Mouse (Mus musculus): Measurements from ENCODE around the gene Rab31. TPM values are rescaled to one million over a fixed set of nuclear protein-coding genes. Genes with fewer than 3 reads are reported as not detected.
A peak's percentile ranks its signal among the peaks of the same experiment; 100 is the strongest.

Gene Rab31
- 16.8 and 17.6 TPM in 2 replicates for polyA plus RNA-seq (2012; rRNA removed)

DNA sequence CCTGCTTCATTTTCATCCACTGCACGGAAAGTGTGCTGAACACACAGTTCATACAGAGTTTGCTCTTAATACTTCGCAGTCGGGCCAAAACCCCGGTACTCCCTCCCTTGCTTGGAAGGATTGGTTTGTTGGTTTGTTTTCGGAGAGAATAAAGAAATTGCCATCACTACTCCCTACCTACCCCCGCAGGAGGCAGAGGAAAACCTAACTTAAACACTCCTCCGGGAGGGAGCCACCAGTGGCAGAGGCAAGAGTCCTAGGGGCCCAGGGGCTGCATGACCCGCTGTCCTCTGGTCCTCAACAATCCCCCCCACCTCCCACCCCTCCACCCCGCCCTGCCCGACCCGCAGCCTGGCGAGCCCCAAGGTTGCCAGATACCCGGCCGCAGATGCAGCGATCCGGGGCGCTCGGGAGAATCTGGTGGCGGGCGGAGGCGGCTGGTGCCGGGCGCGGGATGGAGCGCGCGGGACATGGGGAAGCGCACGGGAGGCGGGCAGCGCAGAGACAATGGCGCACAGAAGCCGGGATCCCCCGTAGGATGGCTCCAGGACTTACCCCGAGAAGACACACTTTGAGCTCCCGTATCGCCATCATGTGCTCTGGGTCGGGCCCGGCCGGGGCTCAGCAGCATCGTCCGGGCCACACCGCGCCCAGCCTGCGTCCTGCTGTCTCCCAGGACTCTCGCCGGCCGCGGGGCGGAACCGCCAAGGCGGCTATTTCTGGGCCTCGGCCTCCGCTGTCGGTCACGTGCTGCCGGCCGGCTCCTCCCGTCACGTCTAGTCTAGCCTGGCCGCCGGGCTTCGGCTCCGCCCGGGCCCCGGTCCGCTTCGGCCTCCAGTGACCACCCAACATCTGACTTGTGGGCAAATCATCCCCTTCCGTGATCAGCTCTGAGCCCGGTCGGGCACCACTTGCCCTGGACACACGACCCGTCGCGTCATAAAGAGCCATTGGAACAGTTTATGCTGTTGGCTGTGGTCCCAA lies at the start of gene Rab31:
Gene Rab31 (minus strand): TSS at position 802 of the 984 bp plus-strand sequence.
- no peaks in the 10 kb centered on the region for H3K36me3 ChIP-seq (ENCODE audit: control insufficient read depth, insufficient read depth, low read length)
- no peak within 1 kb of the TSS; the same call in 1 of the 2 replicates for H3K27ac ChIP-seq (ENCODE audit: insufficient read depth, low read depth, low read length)

DNA sequence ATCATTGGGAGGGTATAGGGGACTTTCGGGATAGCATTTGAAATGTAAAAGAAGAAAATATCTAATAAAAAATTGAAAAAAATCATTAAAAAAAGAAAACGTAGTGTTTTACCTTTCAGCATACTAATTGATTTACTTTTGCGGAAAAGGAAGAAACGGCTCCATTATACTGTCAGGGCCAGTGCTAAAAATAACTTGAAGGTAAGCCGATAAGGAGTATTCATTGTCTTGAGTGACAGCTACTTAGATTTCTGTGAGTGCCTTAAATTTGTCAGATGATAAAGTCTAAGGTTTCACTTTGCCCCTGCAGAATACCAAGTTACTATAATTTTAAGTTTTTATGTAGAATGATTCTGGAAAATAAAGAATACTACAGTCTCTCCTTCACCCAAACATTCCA lies 47.6 kb upstream of the Rab31 start:
- H3K4me1 ChIP-seq (ENCODE audit: control insufficient read depth, insufficient read depth, low read length), result no peaks in the 10 kb centered on the region; the same call in 1 of the 2 replicates
- H3K27ac ChIP-seq (ENCODE audit: insufficient read depth, low read depth, low read length), result no peak overlapping the region
- WGBS, result 67% methylated on average over 5 of the region's 5 CpGs
- H3K4me3 ChIP-seq (ENCODE audit: insufficient read depth, low read depth, low read length), result no peak overlapping the region
- no peak for TF ChIP-seq CTCF (conservative IDR thresholded peaks at IDR 0.05; ENCODE audit: insufficient read depth, insufficient read length, low read depth, low read length)
- TF ChIP-seq POLR2A (IDR thresholded peaks at IDR 0.05; ENCODE audit: low read depth, low read length), result no peak
- no peak for DNase-seq
- peaks cover 2% of the 10 kb centered on the region; the same call in 1 of the 2 replicates for H3K36me3 ChIP-seq (ENCODE audit: control insufficient read depth, insufficient read depth, low read length)
- H3K27me3 ChIP-seq (replicated peaks; ENCODE audit: control insufficient read depth, insufficient read depth, low read length), result no peaks in the 10 kb centered on the region

More for the DNA sequence above, at the start of gene Rab31:
- H3K27me3 ChIP-seq (replicated peaks; ENCODE audit: control insufficient read depth, insufficient read depth, low read length), result no peaks in the 10 kb centered on the region
- H3K4me3 ChIP-seq (ENCODE audit: insufficient read depth, low read depth, low read length), result peak within 1 kb of the TSS; percentile 58
- TF ChIP-seq POLR2A (IDR thresholded peaks at IDR 0.05; ENCODE audit: low read depth, low read length), result no peak
- no peak for TF ChIP-seq CTCF (conservative IDR thresholded peaks at IDR 0.05; ENCODE audit: insufficient read depth, insufficient read length, low read depth, low read length)
- H3K4me1 ChIP-seq (ENCODE audit: control insufficient read depth, insufficient read depth, low read length), result 0 out of 2 replicates have a peak, but pooled peaks cover 2% of the 10 kb centered on the region
- 1% methylated on average over 73 of the region's 75 CpGs for WGBS
- DNase-seq, result peak; percentile 91

- H3K27me3 ChIP-seq (replicated peaks; ENCODE audit: control insufficient read depth, insufficient read depth, low read length), result no peaks in the 10 kb centered on the region
- peak overlapping the region; percentile 49; the same call in 1 of the 2 replicates for H3K27ac ChIP-seq (ENCODE audit: insufficient read depth, low read depth, low read length)
- peaks cover 8% of the 10 kb centered on the region; the same call in 1 of the 2 replicates for H3K36me3 ChIP-seq (ENCODE audit: control insufficient read depth, insufficient read depth, low read length)
- TF ChIP-seq POLR2A (IDR thresholded peaks at IDR 0.05; ENCODE audit: low read depth, low read length) (no peak), CTCF (conservative IDR thresholded peaks at IDR 0.05; ENCODE audit: insufficient read depth, insufficient read length, low read depth, low read length) (no peak)
- H3K4me1 ChIP-seq (ENCODE audit: control insufficient read depth, insufficient read depth, low read length), result no peaks in the 10 kb centered on the region
- H3K4me3 ChIP-seq (ENCODE audit: insufficient read depth, low read depth, low read length), result no peak overlapping the region
- no peak for DNase-seq
- 76% methylated on average over 8 of the region's 8 CpGs for WGBS
Observed at GRCm38 (mm10) chr17:65813763-65814162, 41.2 kb upstream of the Rab31 start.

DNA sequence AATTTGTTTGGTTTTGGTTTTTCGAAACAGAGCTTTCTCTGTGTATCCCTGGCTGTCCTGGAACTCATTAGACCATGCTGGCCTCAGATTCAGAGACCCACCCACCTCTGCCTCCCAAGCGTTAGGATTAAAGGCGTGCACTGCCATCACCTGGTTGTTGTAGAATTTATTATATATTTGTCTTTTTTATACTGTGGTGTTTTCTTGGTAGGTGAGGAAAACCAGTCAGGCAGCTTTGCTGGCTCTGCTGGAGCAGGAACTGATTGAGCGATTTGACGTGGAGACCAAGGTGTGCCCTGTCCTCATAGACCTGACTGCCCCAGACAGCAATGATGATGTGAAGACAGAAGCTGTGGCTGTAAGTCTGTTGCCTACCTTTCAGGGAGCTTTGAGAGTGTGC lies 38.5 kb upstream of the Rab31 start:
- no peaks in the 10 kb centered on the region for H3K27me3 ChIP-seq (replicated peaks; ENCODE audit: control insufficient read depth, insufficient read depth, low read length)
- WGBS, result 66% methylated on average over 5 of the region's 5 CpGs
- TF ChIP-seq CTCF (conservative IDR thresholded peaks at IDR 0.05; ENCODE audit: insufficient read depth, insufficient read length, low read depth, low read length) (no peak), POLR2A (IDR thresholded peaks at IDR 0.05; ENCODE audit: low read depth, low read length) (no peak)
- H3K4me3 ChIP-seq (ENCODE audit: insufficient read depth, low read depth, low read length), result no peak overlapping the region
- H3K36me3 ChIP-seq (ENCODE audit: control insufficient read depth, insufficient read depth, low read length), result peaks cover 8% of the 10 kb centered on the region; the same call in 1 of the 2 replicates
- H3K4me1 ChIP-seq (ENCODE audit: control insufficient read depth, insufficient read depth, low read length), result no peaks in the 10 kb centered on the region
- no peak for DNase-seq
- H3K27ac ChIP-seq (ENCODE audit: insufficient read depth, low read depth, low read length), result no peak overlapping the region

DNA sequence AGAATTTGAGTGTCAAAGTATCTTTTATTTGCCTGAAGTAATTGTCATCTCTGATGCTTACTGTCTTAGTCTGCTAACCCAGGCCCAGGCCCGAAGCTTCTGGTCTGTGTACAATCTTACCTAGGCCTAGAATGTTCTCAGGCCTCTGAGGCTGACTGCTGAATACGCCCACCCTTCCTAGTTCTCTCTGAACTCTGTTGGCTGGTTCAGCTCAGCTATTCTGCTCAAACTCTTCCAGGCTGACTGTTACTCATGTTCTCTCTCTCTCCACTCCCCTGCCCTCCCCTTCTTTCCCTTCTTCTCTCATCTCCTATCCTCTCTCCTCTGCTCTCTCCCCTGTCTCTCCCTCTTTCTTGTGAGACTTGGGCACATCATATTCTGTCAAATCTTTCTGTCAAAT lies 33.9 kb upstream of the Rab31 start:
- Histone ChIP-seq H3K4me3 (ENCODE audit: insufficient read depth, low read depth, low read length) (no peak overlapping the region), H3K27ac (ENCODE audit: insufficient read depth, low read depth, low read length) (no peak overlapping the region), H3K4me1 (ENCODE audit: control insufficient read depth, insufficient read depth, low read length) (no peaks in the 10 kb centered on the region), H3K27me3 (replicated peaks; ENCODE audit: control insufficient read depth, insufficient read depth, low read length) (no peaks in the 10 kb centered on the region), H3K36me3 (ENCODE audit: control insufficient read depth, insufficient read depth, low read length) (no peaks in the 10 kb centered on the region)
- 77% methylated on average over 2 of the region's 2 CpGs for WGBS
- TF ChIP-seq POLR2A (IDR thresholded peaks at IDR 0.05; ENCODE audit: low read depth, low read length) (no peak), CTCF (conservative IDR thresholded peaks at IDR 0.05; ENCODE audit: insufficient read depth, insufficient read length, low read depth, low read length) (no peak)
- no peak for DNase-seq

- no peak for DNase-seq
- TF ChIP-seq CTCF (conservative IDR thresholded peaks at IDR 0.05; ENCODE audit: insufficient read depth, insufficient read length, low read depth, low read length) (no peak), POLR2A (IDR thresholded peaks at IDR 0.05; ENCODE audit: low read depth, low read length) (no peak)
- WGBS, result 55% methylated on average over 4 of the region's 4 CpGs
- Histone ChIP-seq H3K36me3 (ENCODE audit: control insufficient read depth, insufficient read depth, low read length) (no peaks in the 10 kb centered on the region), H3K4me1 (ENCODE audit: control insufficient read depth, insufficient read depth, low read length) (no peaks in the 10 kb centered on the region), H3K27ac (ENCODE audit: insufficient read depth, low read depth, low read length) (no peak overlapping the region), H3K4me3 (ENCODE audit: insufficient read depth, low read depth, low read length) (no peak overlapping the region), H3K27me3 (replicated peaks; ENCODE audit: control insufficient read depth, insufficient read depth, low read length) (no peaks in the 10 kb centered on the region)
Observed at GRCm38 (mm10) chr17:65805966-65806365, 33.4 kb upstream of the Rab31 start.

DNA sequence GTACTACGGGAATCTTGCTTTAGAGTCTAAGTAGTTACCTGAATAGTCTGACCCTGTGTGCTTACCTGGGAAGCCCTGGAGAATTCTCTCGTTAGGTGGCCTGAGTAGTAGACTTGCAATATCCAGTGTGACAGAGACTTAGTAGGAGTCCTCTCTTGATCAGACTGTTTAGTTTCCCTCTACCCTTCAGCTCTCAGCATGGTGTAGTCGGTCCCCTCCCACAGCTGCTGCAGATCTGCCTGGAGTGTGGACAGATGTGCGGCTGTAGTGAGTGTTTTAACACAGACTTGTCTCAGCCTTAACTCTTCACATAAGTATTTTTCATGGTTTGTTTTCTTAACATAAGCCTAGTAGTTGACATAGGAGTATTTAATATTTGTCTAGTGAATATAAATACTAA lies 29.5 kb upstream of the Rab31 start:
- TF ChIP-seq CTCF (conservative IDR thresholded peaks at IDR 0.05; ENCODE audit: insufficient read depth, insufficient read length, low read depth, low read length), result no peak
- TF ChIP-seq POLR2A (IDR thresholded peaks at IDR 0.05; ENCODE audit: low read depth, low read length), result no peak
- WGBS, result 81% methylated on average over 4 of the region's 4 CpGs
- Histone ChIP-seq H3K36me3 (ENCODE audit: control insufficient read depth, insufficient read depth, low read length) (no peaks in the 10 kb centered on the region), H3K27ac (ENCODE audit: insufficient read depth, low read depth, low read length) (no peak overlapping the region), H3K27me3 (replicated peaks; ENCODE audit: control insufficient read depth, insufficient read depth, low read length) (no peaks in the 10 kb centered on the region), H3K4me3 (ENCODE audit: insufficient read depth, low read depth, low read length) (no peak overlapping the region), H3K4me1 (ENCODE audit: control insufficient read depth, insufficient read depth, low read length) (peaks cover 5% of the 10 kb centered on the region; the same call in 1 of the 2 replicates)
- no peak for DNase-seq
